Mouse (Mus musculus): ENCODE data around the gene Tinag.
"Not testable (repeated sequence)": the region's sequence is repeated elsewhere in the genome, so short reads cannot be mapped to it uniquely, and the experiment has no call there.

Gene Tinag

GRCm38 (mm10) chr9:77045585-77045984 is at the start of gene Tinag:
TSS of gene Tinag (minus strand) at chr9:77045794.
- DNase-seq (ENCODE audit: low read depth, low spot score): peak; percentile 62

- not testable (repeated sequence) for DNase-seq (ENCODE audit: low read depth, low spot score)
Measured at GRCm38 (mm10) chr9:77083221-77083620, 37.6 kb upstream of the Tinag start.

- DNase-seq (ENCODE audit: low read depth, low spot score): no peak
Measured at GRCm38 (mm10) chr9:77071676-77072075, 26.1 kb upstream of the Tinag start.

GRCm38 (mm10) chr9:77056611-77057010 is 11.0 kb upstream of the Tinag start:
- DNase-seq (ENCODE audit: low read depth, low spot score): no peak

GRCm38 (mm10) chr9:77054426-77055193 is 9.0 kb upstream of the Tinag start:
- no peak for DNase-seq (ENCODE audit: low read depth, low spot score)

- no peak for DNase-seq (ENCODE audit: low read depth, low spot score)
Measured at GRCm38 (mm10) chr9:77051406-77051805, 5.8 kb upstream of the Tinag start.

- no peak for DNase-seq (ENCODE audit: low read depth, low spot score)
Measured at GRCm38 (mm10) chr9:77049669-77050068, 4.1 kb upstream of the Tinag start.

GRCm38 (mm10) chr9:77046067-77046715 is 597 bp upstream of the Tinag start:
- DNase-seq (ENCODE audit: low read depth, low spot score): peak; percentile 44

- no peak for DNase-seq (ENCODE audit: low read depth, low spot score)
Measured at GRCm38 (mm10) chr9:77035361-77035760, 10.2 kb downstream of the Tinag start.

- DNase-seq (ENCODE audit: low read depth, low spot score): no peak
Measured at GRCm38 (mm10) chr9:77032430-77033154, 13.0 kb downstream of the Tinag start.

- no peak for DNase-seq (ENCODE audit: low read depth, low spot score)
Measured at GRCm38 (mm10) chr9:77025271-77025670, 20.3 kb downstream of the Tinag start.

- DNase-seq (ENCODE audit: low read depth, low spot score): no peak
Measured at GRCm38 (mm10) chr9:77018935-77019334, 26.7 kb downstream of the Tinag start.

- DNase-seq (ENCODE audit: low read depth, low spot score): no peak
Measured at GRCm38 (mm10) chr9:76996021-76996420, 49.6 kb downstream of the Tinag start.

- no peak for DNase-seq (ENCODE audit: low read depth, low spot score)
Measured at GRCm38 (mm10) chr9:76989946-76990345, 55.6 kb downstream of the Tinag start.

GRCm38 (mm10) chr9:76934813-76935212 is 110.8 kb downstream of the Tinag start:
- no peak for DNase-seq (ENCODE audit: low read depth, low spot score)

- DNase-seq (ENCODE audit: low read depth, low spot score): no peak
Measured at GRCm38 (mm10) chr9:76915093-76915661, 130.4 kb downstream of the Tinag start.

Data from A20 (cell line).